Mouse (Mus musculus) small intestine, adult 2 months (tissue): ENCODE data around the gene Fbln2.

Experiments
- CTCF ChIP-seq: fragments of 200-500 bp; IDR thresholded peaks from 2 replicates; pipeline ENCODE4 v1.5.1; 2012; ENCODE audit warnings: low read depth, mild to moderate bottlenecking, control low read depth, inconsistent platforms, low read length, moderate library complexity, mixed read lengths; ENCODE audit not compliant: insufficient replicate concordance, insufficient read length; ENCODE audit errors: extremely low read depth
- POLR2A ChIP-seq: fragments of 200-500 bp; IDR thresholded peaks from 2 replicates; pipeline ENCODE4 v1.6.1; 2012; ENCODE audit warnings: low read depth, mild to moderate bottlenecking, control low read depth, inconsistent platforms, low read length, moderate library complexity

- TF ChIP-seq CTCF, result no peak
- TF ChIP-seq POLR2A, result no peak
Observed at GRCm38 (mm10) chr6:91295431-91295830, 83.2 kb downstream of the Fbln2 start.
